Mouse (Mus musculus) stomach, postnatal 0 days (tissue): Measurements from ENCODE around the gene E2f3.

Source experiments
- CTCF ChIP-seq: IDR thresholded peaks from 2 replicates; pipeline ENCODE4 v1.5.1; 2016; ENCODE audit warnings: antibody characterized with exemption, low read depth, mild to moderate bottlenecking, moderate library complexity
- EP300 ChIP-seq: optimal IDR thresholded peaks from 2 replicates; pipeline ENCODE3; 2016; ENCODE audit warnings: antibody characterized with exemption

DNA sequence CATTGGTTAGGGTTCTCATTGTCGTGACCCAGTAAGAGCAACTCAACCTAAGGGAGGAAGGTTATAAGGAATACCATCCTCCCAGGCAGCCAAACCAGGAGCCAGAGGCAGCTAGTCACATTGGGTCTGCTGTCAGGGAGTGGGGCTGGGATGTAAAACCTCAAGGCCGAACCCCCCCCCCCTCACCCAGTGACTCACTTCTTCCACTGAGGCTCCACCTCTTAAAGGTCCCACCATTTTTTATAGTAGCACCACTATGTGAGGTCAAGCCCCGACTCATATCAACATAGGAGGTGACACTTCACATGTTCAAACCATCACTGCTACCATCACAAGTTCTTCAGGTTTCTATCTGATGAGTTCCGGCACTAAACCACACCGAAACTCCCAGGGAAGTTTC, 19.0 kb upstream of the E2f3 start:
- TF ChIP-seq CTCF = no peak
- no peak for TF ChIP-seq EP300
